Mouse (Mus musculus): ENCODE measurements around the gene Ptprj. TPM values are rescaled to one million over a fixed set of nuclear protein-coding genes. Genes with fewer than 3 reads are reported as not detected.

The Ptprj gene
- total and polyA plus RNA-seq, 3 experiments, result 3.7 to 10.5 (median 7.4) TPM

- H3K79me2 ChIP-seq (replicated peaks; ENCODE audit: control insufficient read depth, insufficient read depth, low read length), result no peaks in the 10 kb centered on the region
- H3K27ac ChIP-seq, result no peak overlapping the region
- peaks cover 1% of the 10 kb centered on the region for H3K4me1 ChIP-seq (ENCODE audit: control insufficient read depth, insufficient read depth, low read length)
- no peak overlapping the region for H3K9ac ChIP-seq (ENCODE audit: low read depth, low read length)
- H3K27me3 ChIP-seq (ENCODE audit: control insufficient read depth, insufficient read depth, low read length), result no peaks in the 10 kb centered on the region
- H3K4me3 ChIP-seq, result no peak overlapping the region
- no peaks in the 10 kb centered on the region for H3K36me3 ChIP-seq (ENCODE audit: control insufficient read depth, insufficient read depth, low read length)
- 93% methylated on average over 6 of the region's 6 CpGs for WGBS
- no peak for TF ChIP-seq POLR2A (IDR thresholded peaks at IDR 0.05; ENCODE audit: insufficient read depth, low read depth, low read length)
- TF ChIP-seq CTCF (IDR thresholded peaks at IDR 0.05), result no peak
- no peak for TF ChIP-seq EP300 (IDR thresholded peaks at IDR 0.05; ENCODE audit: insufficient read depth, low read depth, low read length)
- intact Hi-C loops (cut with DNase I), result no loop called here
- no peak for DNase-seq
Observed at GRCm38 (mm10) chr2:90550656-90551055, 29.8 kb downstream of the Ptprj start.

- Histone ChIP-seq H3K79me2 (replicated peaks; ENCODE audit: control insufficient read depth, insufficient read depth, low read length) (no peaks in the 10 kb centered on the region; the same call in 1 of the 2 replicates), H3K27ac (no peak overlapping the region), H3K27me3 (ENCODE audit: control insufficient read depth, insufficient read depth, low read length) (no peaks in the 10 kb centered on the region), H3K9ac (ENCODE audit: low read depth, low read length) (no peak overlapping the region), H3K4me3 (no peak overlapping the region), H3K36me3 (ENCODE audit: control insufficient read depth, insufficient read depth, low read length) (no peaks in the 10 kb centered on the region), H3K4me1 (ENCODE audit: control insufficient read depth, insufficient read depth, low read length) (peaks cover 1% of the 10 kb centered on the region)
- DNase-seq, result no peak
- intact Hi-C loops (cut with DNase I), result no loop called here
- TF ChIP-seq POLR2A (IDR thresholded peaks at IDR 0.05; ENCODE audit: insufficient read depth, low read depth, low read length) (no peak), CTCF (IDR thresholded peaks at IDR 0.05) (no peak), EP300 (IDR thresholded peaks at IDR 0.05; ENCODE audit: insufficient read depth, low read depth, low read length) (no peak)
- 79% methylated on average over 5 of the region's 5 CpGs for WGBS
Observed at GRCm38 (mm10) chr2:90548541-90548940, 31.9 kb downstream of the Ptprj start.

- no peak overlapping the region for H3K4me3 ChIP-seq
- no peak overlapping the region for H3K9ac ChIP-seq (ENCODE audit: low read depth, low read length)
- peaks cover 3% of the 10 kb centered on the region for H3K4me1 ChIP-seq (ENCODE audit: control insufficient read depth, insufficient read depth, low read length)
- TF ChIP-seq POLR2A (IDR thresholded peaks at IDR 0.05; ENCODE audit: insufficient read depth, low read depth, low read length), result no peak
- TF ChIP-seq CTCF (IDR thresholded peaks at IDR 0.05), result no peak
- no peak for TF ChIP-seq EP300 (IDR thresholded peaks at IDR 0.05; ENCODE audit: insufficient read depth, low read depth, low read length)
- no peak overlapping the region for H3K27ac ChIP-seq
- H3K27me3 ChIP-seq (ENCODE audit: control insufficient read depth, insufficient read depth, low read length), result no peaks in the 10 kb centered on the region
- DNase-seq, result no peak
- intact Hi-C loops (cut with DNase I), result no loop called here
- no peaks in the 10 kb centered on the region; the same call in 1 of the 2 replicates for H3K79me2 ChIP-seq (replicated peaks; ENCODE audit: control insufficient read depth, insufficient read depth, low read length)
- 90% methylated on average over 5 of the region's 5 CpGs for WGBS
- no peaks in the 10 kb centered on the region for H3K36me3 ChIP-seq (ENCODE audit: control insufficient read depth, insufficient read depth, low read length)
Observed at GRCm38 (mm10) chr2:90547144-90547609, 33.3 kb downstream of the Ptprj start.

- Histone ChIP-seq H3K79me2 (replicated peaks; ENCODE audit: control insufficient read depth, insufficient read depth, low read length) (no peaks in the 10 kb centered on the region; the same call in 1 of the 2 replicates), H3K9ac (ENCODE audit: low read depth, low read length) (no peak overlapping the region), H3K4me1 (ENCODE audit: control insufficient read depth, insufficient read depth, low read length) (peaks cover 3% of the 10 kb centered on the region), H3K4me3 (no peak overlapping the region), H3K27ac (no peak overlapping the region), H3K36me3 (ENCODE audit: control insufficient read depth, insufficient read depth, low read length) (no peaks in the 10 kb centered on the region), H3K27me3 (ENCODE audit: control insufficient read depth, insufficient read depth, low read length) (no peaks in the 10 kb centered on the region)
- TF ChIP-seq POLR2A (IDR thresholded peaks at IDR 0.05; ENCODE audit: insufficient read depth, low read depth, low read length) (no peak), EP300 (IDR thresholded peaks at IDR 0.05; ENCODE audit: insufficient read depth, low read depth, low read length) (no peak), CTCF (IDR thresholded peaks at IDR 0.05) (no peak)
- DNase-seq, result no peak
- WGBS, result 67% methylated on average over 5 of the region's 5 CpGs
- intact Hi-C loops (cut with DNase I), result no loop called here
Observed at GRCm38 (mm10) chr2:90545261-90545660, 35.2 kb downstream of the Ptprj start.

GRCm38 (mm10) chr2:90543989-90544388 is 36.5 kb downstream of the Ptprj start:
- 93% methylated on average over 3 of the region's 3 CpGs for WGBS
- DNase-seq, result no peak
- intact Hi-C loops (cut with DNase I), result no loop called here

GRCm38 (mm10) chr2:90543106-90543702 is 37.2 kb downstream of the Ptprj start:
- TF ChIP-seq POLR2A (IDR thresholded peaks at IDR 0.05; ENCODE audit: insufficient read depth, low read depth, low read length) (no peak), CTCF (IDR thresholded peaks at IDR 0.05) (no peak)
- intact Hi-C loops (cut with DNase I), result no loop called here
- H3K27ac ChIP-seq, result no peak overlapping the region
- no peak overlapping the region for H3K4me3 ChIP-seq
- H3K9ac ChIP-seq (ENCODE audit: low read depth, low read length), result no peak overlapping the region
- DNase-seq, result no peak
- 77% methylated on average over 6 of the region's 6 CpGs for WGBS
- H3K4me1 ChIP-seq (ENCODE audit: control insufficient read depth, insufficient read depth, low read length), result peaks cover 2% of the 10 kb centered on the region; the same call in 1 of the 2 replicates
- H3K36me3 ChIP-seq (ENCODE audit: control insufficient read depth, insufficient read depth, low read length), result no peaks in the 10 kb centered on the region
- H3K79me2 ChIP-seq (replicated peaks; ENCODE audit: control insufficient read depth, insufficient read depth, low read length), result no peaks in the 10 kb centered on the region; the same call in 1 of the 2 replicates
- no peaks in the 10 kb centered on the region for H3K27me3 ChIP-seq (ENCODE audit: control insufficient read depth, insufficient read depth, low read length)

More at GRCm38 (mm10) chr2:90543989-90544388, 36.5 kb downstream of the Ptprj start:
- no peak overlapping the region for H3K4me3 ChIP-seq
- TF ChIP-seq CTCF (IDR thresholded peaks at IDR 0.05) (no peak), EP300 (IDR thresholded peaks at IDR 0.05; ENCODE audit: insufficient read depth, low read depth, low read length) (no peak), POLR2A (IDR thresholded peaks at IDR 0.05; ENCODE audit: insufficient read depth, low read depth, low read length) (no peak)
- no peak overlapping the region for H3K27ac ChIP-seq
- H3K9ac ChIP-seq (ENCODE audit: low read depth, low read length), result no peak overlapping the region
- no peaks in the 10 kb centered on the region for H3K36me3 ChIP-seq (ENCODE audit: control insufficient read depth, insufficient read depth, low read length)
- no peaks in the 10 kb centered on the region; the same call in 1 of the 2 replicates for H3K79me2 ChIP-seq (replicated peaks; ENCODE audit: control insufficient read depth, insufficient read depth, low read length)
- H3K27me3 ChIP-seq (ENCODE audit: control insufficient read depth, insufficient read depth, low read length), result no peaks in the 10 kb centered on the region
- H3K4me1 ChIP-seq (ENCODE audit: control insufficient read depth, insufficient read depth, low read length), result peaks cover 3% of the 10 kb centered on the region

All from heart, adult 2 months (tissue).